Mouse (Mus musculus) C2C12 (cell line): Measurements from ENCODE around the gene Adamts16.

Source experiments
- CEBPB ChIP-seq: IDR thresholded peaks from one replicate; pipeline ENCODE4 v1.6.1; 2011; ENCODE audit warnings: low read depth, mild to moderate bottlenecking, control low read depth, moderate library complexity
- CTCF ChIP-seq: IDR thresholded peaks from one replicate; pipeline ENCODE4 v1.5.1; 2011; ENCODE audit not compliant: control insufficient read depth, insufficient read depth, insufficient read length
- MAX ChIP-seq: IDR thresholded peaks from one replicate; pipeline ENCODE4 v1.6.1; 2011; ENCODE audit warnings: mild to moderate bottlenecking, control low read depth
- MYOD1 ChIP-seq: IDR thresholded peaks from one replicate; pipeline ENCODE4 v1.6.1; 2011; ENCODE audit warnings: low read depth; ENCODE audit not compliant: control insufficient read depth, insufficient read length
- MYOG ChIP-seq: IDR thresholded peaks from one replicate; pipeline ENCODE4 v1.6.1; 2011; ENCODE audit not compliant: control insufficient read depth, insufficient read length; ENCODE audit errors: extremely low read depth
- USF1 ChIP-seq: IDR thresholded peaks from one replicate; pipeline ENCODE4 v1.6.1; 2011; ENCODE audit warnings: low read depth, mild to moderate bottlenecking, control low read depth, moderate library complexity

DNA sequence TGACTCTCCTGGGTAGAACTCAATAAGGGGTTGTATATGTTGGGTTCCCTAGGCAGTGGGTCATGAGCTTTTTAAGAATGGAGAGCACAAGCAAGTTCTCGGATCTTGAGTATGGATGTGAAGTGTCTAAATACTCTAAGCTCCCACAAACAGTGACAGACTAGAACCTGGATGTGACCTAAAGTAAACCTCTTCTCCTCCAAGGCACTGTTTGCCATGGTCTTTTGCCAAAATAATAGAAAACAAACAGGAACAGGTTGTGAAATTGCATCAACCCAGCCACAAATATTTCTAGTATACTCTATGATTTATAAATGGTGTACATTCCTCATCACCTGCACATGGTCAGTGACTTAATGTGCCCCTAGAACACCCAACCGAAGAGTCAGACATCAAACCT, 79.0 kb downstream of the Adamts16 start:
- TF ChIP-seq CTCF (no peak), MYOG (no peak), MYOD1 (no peak), CEBPB (no peak), USF1 (no peak), MAX (no peak)
